Mouse (Mus musculus): ENCODE data around the gene Tha1.
"Not testable (repeated sequence)": the region's sequence is repeated elsewhere in the genome, so short reads cannot be mapped to it uniquely, and the experiment has no call there.

- not testable (repeated sequence) for TF ChIP-seq TAL1, GATA1 (IDR thresholded peaks at IDR 0.05; ENCODE audit: low read length)
These were observed 39.8 kb downstream of the Tha1 start for GRCm38 (mm10) chr11:117833509-117833908.

All from erythroblast, embryonic 14.5 days (primary cell).